Mouse (Mus musculus) kidney, adult 2 months (tissue): ENCODE data around the gene Bud23.

Experiments
- CTCF ChIP-seq: fragments of 200-500 bp; conservative IDR thresholded peaks from 2 replicates; pipeline ENCODE4 v1.5.1; 2011; ENCODE audit warnings: low read depth, mild to moderate bottlenecking, control low read depth, low read length, moderate library complexity, mixed read lengths; ENCODE audit not compliant: insufficient read depth, insufficient read length
- POLR2A ChIP-seq: fragments of 200-500 bp; IDR thresholded peaks from one replicate; pipeline ENCODE4 v1.6.1; 2011; ENCODE audit warnings: low read depth, low read length, control low read depth

DNA sequence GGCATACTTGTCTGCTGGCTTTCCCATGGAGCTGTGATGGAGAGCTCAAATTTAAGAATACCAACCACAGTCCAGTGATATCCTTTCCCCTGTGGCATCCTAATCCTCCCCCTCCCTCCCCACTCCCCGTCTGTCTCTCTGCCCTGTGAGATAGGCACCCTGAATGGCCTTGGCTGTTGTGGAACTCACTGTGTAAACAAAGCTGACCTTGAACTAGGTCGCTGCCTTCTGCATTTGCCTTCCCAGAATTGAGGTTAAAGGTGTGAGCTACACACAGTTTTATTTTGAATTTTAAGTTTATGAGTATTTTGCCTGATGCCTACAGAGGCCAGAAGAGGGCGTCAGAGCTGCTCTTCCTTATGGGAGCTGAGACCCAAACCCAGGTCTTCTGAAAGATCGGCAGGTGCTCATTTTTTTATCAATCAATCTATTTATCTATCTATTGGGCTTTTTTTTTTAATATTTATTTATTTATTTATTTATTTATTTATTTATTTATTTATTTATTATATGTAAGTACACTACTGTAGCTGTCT, 48.5 kb downstream of the Bud23 start:
- TF ChIP-seq CTCF (peak; percentile 30; the same call in 1 of the 2 replicates), POLR2A (no peak)
